Mouse (Mus musculus) liver, embryonic 11.5 days (tissue): ENCODE results near the gene Sergef. TPM values are rescaled to one million over a fixed set of nuclear protein-coding genes. Genes with fewer than 3 reads are reported as not detected.

Source experiments
- ATAC-seq: fragments of 200-750 bp; cut with Nextera tagmentation; replicated peaks from 2 replicates; pipeline ENCODE4 v1.8.0; 2017; ENCODE audit warnings: moderate number of reproducible peaks, mild to moderate bottlenecking, moderate TSS enrichment, moderate library complexity; ENCODE audit not compliant: low FRiP score
- DNase-seq: peaks from one replicate; pipeline ENCODE4 v3.0.0-alpha.2; 2017; ENCODE audit warnings: low spot score
- H3K27ac ChIP-seq: fragments of 300-500 bp; sonication (generic); 2 replicates; pipeline ENCODE4 v1.5.1; 2014; ENCODE audit warnings: mild to moderate bottlenecking, low read depth, low read length, control low read depth
- H3K27me3 ChIP-seq: fragments of 300-500 bp; sonication (generic); replicated peaks from 2 replicates; pipeline ENCODE4 v1.6.1; 2014; ENCODE audit warnings: low read length, mixed read lengths; ENCODE audit not compliant: control insufficient read depth, insufficient read depth
- H3K36me3 ChIP-seq: fragments of 300-500 bp; sonication (generic); 2 replicates; pipeline ENCODE4 v1.6.1; 2014; ENCODE audit warnings: mild to moderate bottlenecking, low read length, moderate library complexity, mixed read lengths; ENCODE audit not compliant: control insufficient read depth, insufficient read depth
- H3K4me1 ChIP-seq: fragments of 300-500 bp; sonication (generic); replicated peaks from 2 replicates; pipeline ENCODE4 v1.6.1; 2014; ENCODE audit warnings: low read length, mixed read lengths; ENCODE audit not compliant: control insufficient read depth, insufficient read depth
- H3K4me2 ChIP-seq: fragments of 300-500 bp; sonication (generic); 2 replicates; pipeline ENCODE4 v1.6.1; 2014; ENCODE audit warnings: mild to moderate bottlenecking, control low read depth, moderate library complexity
- H3K4me3 ChIP-seq: fragments of 300-500 bp; sonication (generic); 2 replicates; pipeline ENCODE4 v1.5.1; 2014; ENCODE audit warnings: low read depth, low read length, control low read depth
- H3K9ac ChIP-seq: fragments of 300-500 bp; sonication (generic); 2 replicates; pipeline ENCODE4 v1.6.1; 2014; ENCODE audit warnings: low read depth, low read length, control low read depth
- H3K9me3 ChIP-seq: fragments of 300-500 bp; sonication (generic); 2 replicates; pipeline ENCODE4 v1.6.1; 2016; ENCODE audit warnings: low read length, inconsistent platforms, mixed read lengths; ENCODE audit not compliant: control insufficient read depth
- WGBS: fragments of 180-500 bp; shearing (Covaris S2); extraction: QIAGEN DNeasy Blood & Tissue Kit; methylation state at CpG from one replicate; pipeline ENCODE4 v1.1.7; 2014; 5-methylcytosine and 5-hydroxymethylcytosine counted together
- polyA plus RNA-seq: library from polyadenylated mRNA; unstranded; fragments of >200 nt; fragmentation: Nextera tagmentation; extraction: Ambion mirVana; gene quantifications from 2 replicates; pipeline ENCODE4 v1.2.1, GENCODE M21; 2014

Sergef gene
- polyA plus RNA-seq, 1 experiment from 2014 or later, result 13.2 TPM

DNA sequence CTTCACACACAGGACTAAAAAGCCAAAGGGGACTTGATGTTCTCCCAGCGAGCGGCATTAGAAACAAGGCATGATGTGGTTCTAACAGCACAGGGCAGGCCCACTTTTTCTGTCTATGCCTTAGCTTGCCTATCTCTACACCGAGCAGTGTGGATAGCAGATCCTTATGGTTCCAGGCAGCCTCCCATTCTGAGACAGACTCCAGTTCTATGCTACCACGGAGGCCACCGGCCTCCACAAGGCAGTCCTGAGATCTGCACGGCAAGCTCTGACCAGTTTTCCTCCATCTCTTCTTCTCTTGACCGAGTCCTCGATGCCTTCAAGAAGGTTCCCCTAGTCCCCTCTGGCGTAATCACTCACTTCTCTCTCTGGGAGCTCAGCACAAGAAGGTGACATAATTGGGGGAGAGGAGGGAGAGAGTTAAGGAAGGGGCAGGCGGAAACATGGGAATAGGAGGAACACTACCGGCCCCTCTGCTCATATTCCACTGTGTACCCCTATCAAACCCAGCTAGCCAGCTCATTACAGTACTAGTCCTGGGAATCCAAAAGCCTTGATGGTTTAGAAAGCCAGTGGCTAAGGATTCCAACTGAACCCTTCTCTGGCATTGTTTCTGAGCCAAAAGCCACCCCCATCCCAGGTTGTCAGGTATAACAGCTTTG, 104.7 kb downstream of the Sergef start:
- H3K27ac ChIP-seq, result no peak overlapping the region
- no peaks in the 10 kb centered on the region for H3K27me3 ChIP-seq
- no peak overlapping the region for H3K4me3 ChIP-seq
- no peak overlapping the region for H3K4me2 ChIP-seq
- no peaks in the 10 kb centered on the region for H3K9me3 ChIP-seq
- WGBS, result 82% methylated on average over 11 of the region's 11 CpGs
- H3K36me3 ChIP-seq, result no peaks in the 10 kb centered on the region
- ATAC-seq (no peak), DNase-seq (no peak)
- no peaks in the 10 kb centered on the region for H3K4me1 ChIP-seq
- H3K9ac ChIP-seq, result no peak overlapping the region

GRCm38 (mm10) chr7:46533518-46533917, 106.1 kb downstream of the Sergef start:
- Histone ChIP-seq H3K9ac (no peak overlapping the region), H3K9me3 (no peaks in the 10 kb centered on the region), H3K4me3 (no peak overlapping the region), H3K4me2 (no peak overlapping the region), H3K4me1 (no peaks in the 10 kb centered on the region), H3K27ac (no peak overlapping the region), H3K36me3 (no peaks in the 10 kb centered on the region), H3K27me3 (no peaks in the 10 kb centered on the region)
- 80% methylated on average over 11 of the region's 11 CpGs for WGBS
- DNase-seq (no peak), ATAC-seq (no peak)

DNA sequence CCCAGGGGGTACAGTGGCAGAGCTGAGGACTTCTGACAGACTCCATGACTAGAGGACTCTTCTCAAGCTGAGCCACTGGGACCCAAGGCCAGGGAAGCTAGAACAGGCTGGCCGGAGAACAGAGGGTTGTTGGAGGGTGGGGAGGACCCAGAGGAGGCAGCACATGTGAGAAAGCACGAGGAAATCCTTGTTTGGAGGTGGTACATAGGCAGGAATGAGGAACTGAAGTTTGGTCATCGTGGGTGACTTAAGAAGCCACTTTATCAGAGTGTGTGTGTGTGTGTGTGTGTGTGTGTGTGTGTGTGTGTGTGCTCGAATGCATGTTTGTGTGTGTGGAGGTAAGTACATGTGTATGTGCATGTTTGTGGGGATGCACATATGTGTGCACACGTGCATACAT, 108.3 kb downstream of the Sergef start:
- Histone ChIP-seq H3K36me3 (no peaks in the 10 kb centered on the region), H3K4me3 (no peak overlapping the region), H3K27ac (no peak overlapping the region), H3K27me3 (no peaks in the 10 kb centered on the region), H3K4me2 (no peak overlapping the region), H3K9ac (no peak overlapping the region), H3K9me3 (no peaks in the 10 kb centered on the region), H3K4me1 (no peaks in the 10 kb centered on the region)
- 63% methylated on average over 5 of the region's 5 CpGs for WGBS
- ATAC-seq (no peak), DNase-seq (no peak)

DNA sequence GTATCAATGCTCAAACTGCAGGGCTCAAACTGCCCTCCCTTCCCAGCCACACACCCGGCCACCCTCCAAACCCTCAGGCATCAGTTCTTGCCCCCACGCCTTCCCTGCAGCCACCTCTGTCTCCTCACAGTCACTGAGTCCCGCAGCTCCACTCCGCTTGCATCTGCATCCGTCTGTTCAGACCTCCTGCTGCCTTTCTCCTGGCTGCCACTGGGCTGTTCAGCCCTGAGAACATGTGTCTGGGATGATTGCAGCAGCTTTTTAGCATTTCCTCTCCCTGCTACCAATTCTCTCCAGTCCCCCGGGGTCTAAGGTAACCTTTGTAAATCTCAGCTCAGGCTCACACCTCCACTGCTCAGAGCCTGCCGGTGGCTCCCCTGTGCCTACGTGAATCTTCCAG, 109.7 kb downstream of the Sergef start:
- H3K27ac ChIP-seq, result no peak overlapping the region
- no peak overlapping the region for H3K4me3 ChIP-seq
- H3K9me3 ChIP-seq, result no peaks in the 10 kb centered on the region
- no peaks in the 10 kb centered on the region for H3K27me3 ChIP-seq
- ATAC-seq (no peak), DNase-seq (no peak)
- no peak overlapping the region for H3K4me2 ChIP-seq
- H3K9ac ChIP-seq, result no peak overlapping the region
- no peaks in the 10 kb centered on the region for H3K4me1 ChIP-seq
- H3K36me3 ChIP-seq, result no peaks in the 10 kb centered on the region
- 67% methylated on average over 8 of the region's 8 CpGs for WGBS

DNA sequence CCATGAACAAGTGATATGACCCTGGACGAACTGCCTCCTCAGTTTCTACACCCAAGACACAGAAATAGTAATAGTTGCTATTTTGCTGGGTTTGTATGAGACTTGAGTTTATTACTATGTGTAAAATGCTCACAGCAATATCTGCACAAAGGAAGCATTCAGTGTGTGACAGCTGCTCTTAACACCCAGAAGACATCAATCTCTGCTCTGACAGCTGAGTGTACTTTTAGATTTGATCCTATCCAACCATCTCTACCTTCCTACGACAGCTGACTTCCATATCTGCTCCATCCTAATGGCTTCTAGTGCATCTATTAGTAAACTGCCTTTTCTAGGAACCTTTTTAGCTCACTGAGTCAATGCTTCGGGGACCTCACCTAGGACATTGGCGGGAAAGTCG, 110.3 kb downstream of the Sergef start:
- WGBS, result 82% methylated on average over 5 of the region's 5 CpGs
- no peak overlapping the region for H3K27ac ChIP-seq
- H3K27me3 ChIP-seq, result no peaks in the 10 kb centered on the region
- no peaks in the 10 kb centered on the region for H3K9me3 ChIP-seq
- no peaks in the 10 kb centered on the region for H3K4me1 ChIP-seq
- H3K9ac ChIP-seq, result no peak overlapping the region
- H3K4me2 ChIP-seq, result no peak overlapping the region
- H3K36me3 ChIP-seq, result no peaks in the 10 kb centered on the region
- no peak overlapping the region for H3K4me3 ChIP-seq
- no peak for ATAC-seq
- no peak for DNase-seq

- Histone ChIP-seq H3K4me2 (no peak overlapping the region), H3K27ac (no peak overlapping the region), H3K4me3 (no peak overlapping the region), H3K36me3 (no peaks in the 10 kb centered on the region), H3K27me3 (no peaks in the 10 kb centered on the region), H3K9ac (no peak overlapping the region), H3K4me1 (no peaks in the 10 kb centered on the region), H3K9me3 (no peaks in the 10 kb centered on the region)
- 40% methylated on average over 6 of the region's 6 CpGs for WGBS
- ATAC-seq (no peak), DNase-seq (no peak)
Measured at GRCm38 (mm10) chr7:46526665-46527154, 112.9 kb downstream of the Sergef start.

DNA sequence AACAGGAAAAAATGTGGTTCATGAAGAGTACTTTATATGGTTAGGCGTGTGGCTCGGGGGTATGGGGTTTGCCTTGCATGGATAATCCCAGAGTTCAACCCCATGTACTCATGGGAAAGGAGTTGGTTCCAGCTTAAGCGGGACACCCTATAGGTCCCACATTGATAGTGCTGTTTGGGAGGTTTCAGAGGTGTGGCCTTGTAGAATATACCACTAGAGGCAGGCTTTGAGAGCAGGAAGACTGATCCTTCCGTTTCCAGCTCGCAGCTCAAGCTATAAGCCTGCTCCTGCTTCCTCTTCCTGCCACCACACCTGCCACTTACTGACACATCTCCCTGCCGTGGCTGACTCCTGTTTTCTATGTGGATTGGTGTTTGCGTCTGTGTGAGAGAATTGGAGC, 116.4 kb downstream of the Sergef start:
- Histone ChIP-seq H3K27ac (no peak overlapping the region), H3K9me3 (no peaks in the 10 kb centered on the region), H3K4me2 (no peak overlapping the region), H3K4me3 (no peak overlapping the region), H3K36me3 (no peaks in the 10 kb centered on the region), H3K4me1 (no peaks in the 10 kb centered on the region), H3K27me3 (no peaks in the 10 kb centered on the region), H3K9ac (no peak overlapping the region)
- DNase-seq, result no peak
- 71% methylated on average over 7 of the region's 7 CpGs for WGBS
- ATAC-seq, result no peak

DNA sequence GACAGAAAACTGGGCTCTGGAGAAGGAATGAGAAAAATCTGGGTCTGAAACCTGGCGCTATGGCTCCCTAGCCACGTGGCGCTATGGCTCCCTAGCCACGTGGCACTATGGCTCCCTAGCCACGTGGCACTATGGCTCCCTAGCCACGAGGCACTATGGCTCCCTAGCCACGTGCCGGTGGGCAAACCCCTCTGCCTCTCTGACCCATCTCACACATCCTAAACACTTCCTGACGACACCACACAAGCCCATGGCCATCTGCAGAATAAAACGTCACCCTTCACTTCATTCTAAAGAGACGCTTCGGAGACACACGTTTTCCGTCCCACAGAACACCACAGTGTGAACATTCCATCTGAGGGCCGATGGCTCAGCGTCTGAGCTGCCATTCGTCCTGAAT, 117.8 kb downstream of the Sergef start:
- Histone ChIP-seq H3K27ac (no peak overlapping the region), H3K27me3 (no peaks in the 10 kb centered on the region), H3K4me2 (no peak overlapping the region), H3K4me3 (no peak overlapping the region), H3K9me3 (no peaks in the 10 kb centered on the region), H3K4me1 (no peaks in the 10 kb centered on the region), H3K36me3 (no peaks in the 10 kb centered on the region), H3K9ac (no peak overlapping the region)
- no peak for ATAC-seq
- WGBS, result 92% methylated on average over 17 of the region's 17 CpGs
- DNase-seq, result no peak

DNA sequence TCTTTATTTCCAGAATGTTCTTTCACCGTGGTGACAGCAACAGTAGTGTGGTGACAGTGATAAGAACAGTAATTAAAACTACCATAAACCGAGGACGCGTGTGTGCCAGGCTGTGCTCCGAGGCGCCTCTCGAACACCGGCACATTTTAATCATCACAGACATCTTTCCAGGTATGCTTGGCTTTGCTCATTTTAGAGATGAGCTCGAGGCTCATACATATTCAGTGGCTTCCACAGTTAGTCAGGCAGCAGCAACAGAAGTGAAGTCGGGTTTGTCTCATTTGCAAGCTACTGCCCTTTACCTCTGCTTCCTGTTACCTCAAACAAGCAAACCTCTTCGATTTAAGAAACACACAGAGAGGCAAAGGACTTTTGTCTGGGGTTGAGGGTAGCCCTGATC, 120.5 kb downstream of the Sergef start:
- Histone ChIP-seq H3K27me3 (no peaks in the 10 kb centered on the region), H3K27ac (no peak overlapping the region), H3K9me3 (no peaks in the 10 kb centered on the region), H3K9ac (no peak overlapping the region), H3K36me3 (no peaks in the 10 kb centered on the region), H3K4me2 (no peak overlapping the region), H3K4me3 (no peak overlapping the region), H3K4me1 (no peaks in the 10 kb centered on the region)
- DNase-seq, result no peak
- ATAC-seq, result no peak
- 78% methylated on average over 11 of the region's 11 CpGs for WGBS
